Mouse (Mus musculus) kidney, postnatal 0 days (tissue): ENCODE data around the gene Ssc4d. TPM values are rescaled to one million over a fixed set of nuclear protein-coding genes. Genes with fewer than 3 reads are reported as not detected.
A peak's percentile ranks its signal among the peaks of the same experiment; 100 is the strongest.

Source experiments
- ATAC-seq: fragments of 200-750 bp; cut with Nextera tagmentation; replicated peaks from 2 replicates; pipeline ENCODE4 v1.8.0; 2017; ENCODE audit warnings: low read depth, moderate number of reproducible peaks, moderate TSS enrichment, moderate library complexity; ENCODE audit not compliant: low FRiP score
- DNase-seq: peaks from one replicate; pipeline ENCODE4 v3.0.0-alpha.2; 2016; ENCODE audit warnings: low spot score
- H3K27ac ChIP-seq: fragments of 300-500 bp; sonication (generic); 2 replicates; pipeline ENCODE4 v1.5.1; 2014; ENCODE audit warnings: mild to moderate bottlenecking
- H3K27me3 ChIP-seq: fragments of 300-500 bp; sonication (generic); 2 replicates; pipeline ENCODE4 v1.6.1; 2014; ENCODE audit warnings: low read length, mixed read lengths; ENCODE audit not compliant: insufficient read depth
- H3K36me3 ChIP-seq: fragments of 300-500 bp; sonication (generic); 2 replicates; pipeline ENCODE4 v1.6.1; 2014; ENCODE audit warnings: low read length, mixed read lengths; ENCODE audit not compliant: insufficient read depth
- H3K4me1 ChIP-seq: fragments of 300-500 bp; sonication (generic); replicated peaks from 2 replicates; pipeline ENCODE4 v1.6.1; 2014; ENCODE audit warnings: antibody characterized with exemption, low read length, mixed read lengths; ENCODE audit not compliant: insufficient read depth
- H3K4me2 ChIP-seq: fragments of 300-500 bp; sonication (generic); 2 replicates; pipeline ENCODE4 v1.6.1; 2014; ENCODE audit warnings: mild to moderate bottlenecking, low read length, moderate library complexity, mixed read lengths
- H3K4me3 ChIP-seq: fragments of 300-500 bp; sonication (generic); replicated peaks from 2 replicates; pipeline ENCODE4 v1.5.1; 2014; ENCODE audit warnings: low read depth, low read length
- H3K9ac ChIP-seq: fragments of 300-500 bp; sonication (generic); 2 replicates; pipeline ENCODE4 v1.6.1; 2014; ENCODE audit warnings: low read depth, low read length
- H3K9me3 ChIP-seq: fragments of 300-500 bp; sonication (generic); replicated peaks from 2 replicates; pipeline ENCODE4 v1.6.1; 2016; ENCODE audit warnings: low read length, inconsistent platforms, mixed read lengths
- CTCF ChIP-seq: IDR thresholded peaks from 2 replicates; pipeline ENCODE4 v1.5.1; 2016; ENCODE audit warnings: antibody characterized with exemption, low read depth, mild to moderate bottlenecking, moderate library complexity
- WGBS: fragments of 180-500 bp; shearing (Covaris S2); extraction: QIAGEN DNeasy Blood & Tissue Kit; methylation state at CpG from one replicate; pipeline ENCODE4 v1.1.7; 2014; 5-methylcytosine and 5-hydroxymethylcytosine counted together
- polyA plus RNA-seq: library from polyadenylated mRNA; unstranded; fragments of >200 nt; fragmentation: Nextera tagmentation; extraction: Ambion mirVana; gene quantifications from 2 replicates; pipeline ENCODE4 v1.2.1, GENCODE M21; 2015

Ssc4d gene
- polyA plus RNA-seq: 6.7 and 7.5 TPM in 2 replicates

GRCm38 (mm10) chr5:135974365-135974764 is at the start of gene Ssc4d:
Gene Ssc4d (minus strand): TSS chr5:135974531.
- TF ChIP-seq CTCF: no peak
- Histone ChIP-seq H3K36me3 (no peaks in the 10 kb centered on the region), H3K4me3 (peak within 1 kb of the TSS; percentile 16; the same call in 1 of the 2 replicates), H3K4me1 (no peaks in the 10 kb centered on the region), H3K9ac (0 out of 2 replicates have a peak within 1 kb of the TSS, but pooled peaks have one; percentile 42), H3K27ac (peak within 1 kb of the TSS; percentile 13; the same call in 1 of the 2 replicates), H3K27me3 (no peaks in the 10 kb centered on the region), H3K4me2 (peak within 1 kb of the TSS; percentile 50), H3K9me3 (no peaks in the 10 kb centered on the region)
- WGBS: 7% methylated on average over 9 of the region's 9 CpGs
- no peak; the same call in 1 of the 2 replicates for ATAC-seq
- DNase-seq: no peak

DNA sequence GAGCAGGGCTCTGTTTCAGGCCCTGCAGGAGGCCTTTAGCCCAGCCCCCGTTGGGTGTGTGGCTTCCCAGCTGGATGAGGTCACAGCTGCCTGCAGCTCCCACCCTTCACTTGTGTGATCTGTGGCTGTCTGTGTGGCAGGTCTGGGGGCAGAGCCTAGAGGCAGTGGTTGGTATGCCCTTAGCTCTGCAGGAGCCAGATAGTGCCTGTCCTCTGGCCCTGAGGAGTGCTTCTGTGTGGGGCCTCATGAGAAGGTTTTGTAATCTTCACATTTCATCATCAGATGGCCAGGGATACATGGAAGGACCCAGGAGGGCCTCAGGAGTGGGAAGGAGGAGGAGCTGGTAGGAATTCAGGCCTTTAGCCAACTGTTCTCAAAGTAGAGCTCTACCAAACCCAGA is 45.6 kb upstream of the Ssc4d start:
- ATAC-seq (no peak), DNase-seq (no peak)
- WGBS: 23% methylated on average over 1 of the region's 1 CpGs

GRCm38 (mm10) chr5:136018726-136019125 is 44.4 kb upstream of the Ssc4d start:
- Histone ChIP-seq H3K9ac (no peak overlapping the region), H3K4me1 (peaks cover 11% of the 10 kb centered on the region), H3K36me3 (0 out of 2 replicates have a peak, but pooled peaks cover 8% of the 10 kb centered on the region), H3K27ac (no peak overlapping the region), H3K9me3 (no peaks in the 10 kb centered on the region), H3K4me3 (no peak overlapping the region), H3K27me3 (no peaks in the 10 kb centered on the region), H3K4me2 (no peak overlapping the region)
- WGBS: 85% methylated on average over 2 of the region's 2 CpGs
- no peak for TF ChIP-seq CTCF
- ATAC-seq (no peak), DNase-seq (no peak)

More for the DNA sequence above, 45.6 kb upstream of the Ssc4d start:
- Histone ChIP-seq H3K4me1 (peaks cover 11% of the 10 kb centered on the region), H3K9me3 (no peaks in the 10 kb centered on the region), H3K27me3 (no peaks in the 10 kb centered on the region), H3K4me3 (no peak overlapping the region), H3K36me3 (0 out of 2 replicates have a peak, but pooled peaks cover 8% of the 10 kb centered on the region), H3K4me2 (no peak overlapping the region), H3K27ac (no peak overlapping the region), H3K9ac (no peak overlapping the region)
- no peak for TF ChIP-seq CTCF

GRCm38 (mm10) chr5:136017262-136017661 is 42.9 kb upstream of the Ssc4d start:
- no peaks in the 10 kb centered on the region for H3K9me3 ChIP-seq
- no peak overlapping the region for H3K9ac ChIP-seq
- H3K4me2 ChIP-seq: no peak overlapping the region
- no peaks in the 10 kb centered on the region for H3K27me3 ChIP-seq
- H3K4me3 ChIP-seq: no peak overlapping the region
- 88% methylated on average over 6 of the region's 6 CpGs for WGBS
- H3K4me1 ChIP-seq: peaks cover 11% of the 10 kb centered on the region
- TF ChIP-seq CTCF: no peak
- no peak overlapping the region for H3K27ac ChIP-seq
- H3K36me3 ChIP-seq: peaks cover 11% of the 10 kb centered on the region; the same call in 1 of the 2 replicates
- no peak for ATAC-seq
- no peak for DNase-seq

- H3K27ac ChIP-seq: peak overlapping the region; percentile 77
Measured at GRCm38 (mm10) chr5:136016014-136016876, 41.9 kb upstream of the Ssc4d start.

GRCm38 (mm10) chr5:136015586-136015985 is 41.3 kb upstream of the Ssc4d start:
- 73% methylated on average over 10 of the region's 10 CpGs for WGBS
- no peak for ATAC-seq
- H3K27ac ChIP-seq: peak overlapping the region; percentile 77

More at GRCm38 (mm10) chr5:136016014-136016876, 41.9 kb upstream of the Ssc4d start:
- Histone ChIP-seq H3K4me1 (peaks cover 11% of the 10 kb centered on the region), H3K4me2 (no peak overlapping the region), H3K9ac (0 out of 2 replicates have a peak overlapping the region, but pooled peaks have one; percentile 23), H3K4me3 (no peak overlapping the region), H3K36me3 (peaks cover 17% of the 10 kb centered on the region; the same call in 1 of the 2 replicates), H3K9me3 (no peaks in the 10 kb centered on the region), H3K27me3 (no peaks in the 10 kb centered on the region)
- no peak for TF ChIP-seq CTCF
- no peak for DNase-seq
- ATAC-seq: 0 out of 2 replicates have a peak, but pooled peaks have one; percentile 14
- 71% methylated on average over 10 of the region's 10 CpGs for WGBS

More at GRCm38 (mm10) chr5:136015586-136015985, 41.3 kb upstream of the Ssc4d start:
- TF ChIP-seq CTCF: no peak
- DNase-seq: no peak
- no peaks in the 10 kb centered on the region for H3K27me3 ChIP-seq
- no peaks in the 10 kb centered on the region for H3K9me3 ChIP-seq
- 0 out of 2 replicates have a peak overlapping the region, but pooled peaks have one; percentile 23 for H3K9ac ChIP-seq
- H3K4me1 ChIP-seq: peaks cover 11% of the 10 kb centered on the region
- H3K4me3 ChIP-seq: no peak overlapping the region
- H3K36me3 ChIP-seq: peaks cover 19% of the 10 kb centered on the region; the same call in 1 of the 2 replicates
- no peak overlapping the region for H3K4me2 ChIP-seq
